Mouse (Mus musculus): ENCODE results near the gene Rabep1.

Rabep1 gene

DNA sequence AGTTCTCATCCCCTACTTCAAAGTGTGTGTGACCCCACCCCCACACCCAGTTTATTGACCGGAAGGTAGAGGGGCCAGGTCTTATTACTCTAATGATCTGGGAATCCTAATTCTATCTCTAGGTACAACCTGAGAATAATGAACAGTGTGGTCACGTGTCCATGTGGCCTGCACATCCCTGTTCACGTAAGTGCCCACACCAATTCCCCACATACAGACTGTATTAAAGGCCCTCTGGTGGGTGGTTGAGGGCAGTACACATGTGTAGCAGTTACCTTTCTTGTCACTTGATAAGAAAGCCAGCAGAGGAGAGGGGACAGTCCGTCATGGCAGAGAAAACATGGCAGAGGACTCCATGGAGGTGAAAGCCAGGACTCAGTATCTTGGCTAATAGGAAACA, 129.4 kb downstream of the Rabep1 start:
- in situ Hi-C loops (cut with MboI), result no loop called here

DNA sequence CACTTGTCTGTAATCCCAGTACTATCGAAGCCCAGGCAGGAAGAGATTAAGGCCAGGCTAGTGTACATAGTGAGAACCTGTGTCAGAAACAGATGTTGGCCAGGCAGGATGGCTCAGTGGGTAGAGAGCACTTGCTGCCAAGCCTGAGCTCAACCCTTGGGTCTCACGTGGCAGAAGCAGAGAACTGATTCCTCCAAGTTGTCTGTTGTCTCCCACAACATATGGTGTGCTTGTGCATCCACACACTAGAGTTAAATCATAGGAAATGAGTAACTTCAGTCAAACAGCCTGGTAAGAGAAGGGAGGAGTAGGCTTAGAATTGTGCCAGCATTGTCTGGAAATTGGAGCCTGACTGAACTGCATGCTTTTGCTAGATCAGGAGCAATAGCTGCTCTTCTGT, 130.6 kb downstream of the Rabep1 start:
- in situ Hi-C loops (cut with MboI), result no loop called here

DNA sequence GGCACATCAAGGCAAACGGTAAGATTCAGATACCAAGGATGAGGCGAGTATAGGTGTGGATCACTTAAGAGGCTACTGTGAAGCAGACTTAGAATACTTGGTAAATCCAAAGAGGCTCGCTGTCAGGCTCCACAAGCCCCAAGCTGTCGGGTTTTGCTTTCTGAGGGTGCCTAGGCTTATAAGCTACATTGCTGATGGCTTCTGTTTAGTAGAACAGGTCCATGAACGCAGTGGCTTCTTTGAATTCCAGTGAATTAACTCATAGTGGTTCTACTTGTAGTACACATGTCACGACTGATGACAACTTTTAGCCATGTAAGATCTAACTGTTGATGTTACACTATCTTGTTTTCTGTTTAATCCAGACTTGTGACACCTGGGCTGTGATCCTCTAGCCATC, 132.7 kb downstream of the Rabep1 start:
- in situ Hi-C loops (cut with MboI), result no loop called here

DNA sequence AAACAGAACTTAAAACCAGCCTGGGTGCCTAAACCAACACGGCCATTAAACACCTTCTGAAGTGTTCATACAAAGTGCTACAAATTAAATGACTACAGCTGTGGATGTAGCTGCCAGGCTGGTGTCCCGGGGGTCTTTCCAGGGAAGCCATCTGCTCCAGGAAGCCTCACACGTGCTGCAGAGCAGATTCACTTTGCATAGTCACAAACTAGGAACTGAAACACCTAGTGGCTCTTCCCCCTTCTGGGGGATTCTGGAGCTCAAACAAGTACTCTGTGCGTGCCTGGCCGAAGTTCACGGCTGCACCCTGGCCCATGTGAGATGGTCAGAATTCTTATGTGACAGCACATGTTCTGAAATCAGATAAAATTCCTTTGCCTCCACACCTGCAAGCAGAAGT, 135.7 kb downstream of the Rabep1 start:
- in situ Hi-C loops (cut with MboI), result no loop called here

DNA sequence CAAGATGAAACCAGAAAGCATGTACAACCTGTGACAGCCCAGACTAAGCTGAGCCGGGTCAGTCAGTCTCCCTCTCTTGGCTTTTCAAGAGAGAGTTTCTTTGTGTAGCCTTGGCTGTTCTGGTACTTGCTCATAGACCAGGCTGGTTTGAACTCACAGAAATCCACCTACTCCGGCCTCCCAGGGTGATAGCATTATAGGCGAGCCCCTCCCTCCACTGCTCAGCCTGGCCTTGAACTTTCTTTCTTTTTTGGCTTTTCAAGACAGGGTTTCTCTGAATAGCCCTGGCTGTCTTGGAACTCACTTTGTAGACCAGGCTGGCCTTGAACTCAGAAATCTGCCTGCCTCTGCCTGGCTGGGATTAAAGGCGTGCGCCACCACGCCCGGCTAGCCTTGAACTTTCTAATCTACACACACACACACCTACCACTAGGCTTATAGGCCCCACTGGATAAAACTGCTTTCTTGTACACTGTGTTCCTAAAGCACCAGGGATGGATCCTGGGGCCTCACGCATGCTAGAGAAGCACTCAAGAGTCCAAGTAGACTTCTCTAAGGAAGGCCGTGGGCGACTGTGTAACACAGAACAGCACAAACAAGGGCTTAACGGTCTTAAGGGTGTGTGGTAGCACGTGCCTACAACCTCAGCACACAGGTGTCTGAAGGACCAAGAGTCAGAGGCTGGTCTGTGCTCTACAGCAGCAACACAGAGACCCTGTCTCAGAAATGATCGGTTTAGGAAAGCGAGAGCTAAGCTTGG, 136.4 kb downstream of the Rabep1 start:
- in situ Hi-C loops (cut with MboI), result no loop called here

DNA sequence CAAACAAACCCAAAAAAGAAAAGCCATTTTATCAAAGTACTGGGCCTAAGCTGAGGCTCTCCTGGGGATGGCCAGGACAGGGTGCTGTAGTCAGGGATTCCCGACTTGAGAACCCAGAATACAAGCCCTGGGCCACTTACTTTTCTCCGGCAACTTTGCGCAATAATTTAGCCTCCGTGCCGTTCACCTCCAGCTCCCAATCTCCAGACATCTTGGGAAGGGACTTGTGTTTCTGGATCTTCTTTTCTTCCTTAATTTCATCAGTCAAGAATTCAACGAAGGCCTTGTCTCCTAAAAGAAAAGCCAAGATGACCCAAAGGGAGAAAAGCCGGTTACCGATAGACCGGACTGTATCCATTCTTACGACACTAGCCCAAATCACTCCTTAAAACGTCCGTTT, 137.5 kb downstream of the Rabep1 start:
- in situ Hi-C loops (cut with MboI), result no loop called here

- in situ Hi-C loops (cut with MboI), result no loop called here
Measured at GRCm38 (mm10) chr11:70982557-70983228, 138.1 kb downstream of the Rabep1 start, which contains the start of gene C1qbp. Gene C1qbp, minus strand, starts transcription at chr11:70983026.
